Mouse (Mus musculus) hindbrain, embryonic 13.5 days (tissue): ENCODE measurements around the gene Gm20388. TPM values are rescaled to one million over a fixed set of nuclear protein-coding genes. Genes with fewer than 3 reads are reported as not detected.

ENCODE experiments used
- ATAC-seq: fragments of 200-750 bp; cut with Nextera tagmentation; 2 replicates; pipeline ENCODE4 v1.8.0; 2017; ENCODE audit warnings: moderate TSS enrichment; ENCODE audit not compliant: low FRiP score
- H3K27ac ChIP-seq: fragments of 300-500 bp; sonication (generic); 2 replicates; pipeline ENCODE4 v1.5.1; 2015; ENCODE audit warnings: inconsistent platforms, mild to moderate bottlenecking, moderate library complexity
- H3K27me3 ChIP-seq: fragments of 300-500 bp; sonication (generic); 2 replicates; pipeline ENCODE4 v1.6.1; 2015; ENCODE audit warnings: mild to moderate bottlenecking, inconsistent platforms
- H3K36me3 ChIP-seq: fragments of 300-500 bp; sonication (generic); 2 replicates; pipeline ENCODE4 v1.6.1; 2015; ENCODE audit warnings: mild to moderate bottlenecking, inconsistent platforms
- H3K4me1 ChIP-seq: fragments of 300-500 bp; sonication (generic); replicated peaks from 2 replicates; pipeline ENCODE4 v1.6.1; 2015; ENCODE audit warnings: inconsistent platforms
- H3K4me2 ChIP-seq: fragments of 300-500 bp; sonication (generic); 2 replicates; pipeline ENCODE4 v1.6.1; 2015; ENCODE audit warnings: inconsistent platforms, mild to moderate bottlenecking, moderate library complexity
- H3K4me3 ChIP-seq: fragments of 300-500 bp; sonication (generic); 2 replicates; pipeline ENCODE4 v1.5.1; 2015; ENCODE audit warnings: mild to moderate bottlenecking, inconsistent platforms
- H3K9ac ChIP-seq: fragments of 300-500 bp; sonication (generic); 2 replicates; pipeline ENCODE4 v1.6.1; 2015; ENCODE audit warnings: mild to moderate bottlenecking, inconsistent platforms
- H3K9me3 ChIP-seq: fragments of 300-500 bp; sonication (generic); 2 replicates; pipeline ENCODE4 v1.6.1; 2016; ENCODE audit warnings: inconsistent platforms
- WGBS: fragments of 180-500 bp; shearing (Covaris S2); methylation state at CpG from one replicate; pipeline ENCODE4 v1.1.7; 2015; 5-methylcytosine and 5-hydroxymethylcytosine counted together
- polyA plus RNA-seq: library from polyadenylated mRNA; unstranded; fragments of >200 nt; fragmentation: Nextera tagmentation; extraction: Ambion mirVana; gene quantifications from 2 replicates; pipeline ENCODE4 v1.2.1, GENCODE M21; 2015

Gene Gm20388
- polyA plus RNA-seq, 1 experiment from 2014 or later, result 1.9 TPM

DNA sequence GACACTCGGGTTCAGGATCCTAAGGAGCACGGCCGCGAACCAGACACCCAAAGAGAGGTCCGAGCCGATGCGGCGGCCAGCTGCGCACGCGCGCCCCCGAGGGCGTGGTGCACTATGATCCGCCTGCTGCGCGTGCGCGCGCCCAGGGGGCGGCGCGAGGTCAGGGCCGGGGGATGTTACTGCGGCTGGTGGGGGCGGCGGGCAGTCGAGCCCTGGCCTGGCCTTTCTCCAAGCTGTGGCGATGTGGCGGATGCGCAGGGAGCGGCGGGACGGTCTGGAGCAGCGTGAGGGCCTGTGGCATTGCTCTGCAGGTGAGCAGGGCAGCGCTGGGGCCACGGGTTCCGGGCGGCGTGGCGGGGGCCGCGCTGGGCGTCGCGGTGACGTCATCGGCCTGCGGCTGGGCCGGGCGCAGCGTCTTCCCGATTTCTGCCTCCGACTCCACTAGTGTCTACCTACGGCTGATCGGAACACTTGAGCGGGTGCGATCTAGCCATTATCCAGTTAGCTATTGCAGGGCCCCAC lies 3567.2 kb downstream of the Gm20388 start, which contains the start of gene Afg3l1:
TSS of gene Afg3l1 (plus strand) at position 167 of the 522 bp plus-strand sequence.
- Histone ChIP-seq H3K4me2 (peak within 1 kb of the TSS; percentile 83), H3K9me3 (no peaks in the 10 kb centered on the region), H3K4me3 (peak within 1 kb of the TSS; percentile 75), H3K36me3 (peaks cover 24% of the 10 kb centered on the region), H3K27me3 (no peaks in the 10 kb centered on the region), H3K9ac (peak within 1 kb of the TSS; percentile 88), H3K4me1 (peaks cover 20% of the 10 kb centered on the region), H3K27ac (peak within 1 kb of the TSS; percentile 98)
- peak; percentile 91 for ATAC-seq
- WGBS, result under 1% methylated on average over 50 of the region's 58 CpGs

DNA sequence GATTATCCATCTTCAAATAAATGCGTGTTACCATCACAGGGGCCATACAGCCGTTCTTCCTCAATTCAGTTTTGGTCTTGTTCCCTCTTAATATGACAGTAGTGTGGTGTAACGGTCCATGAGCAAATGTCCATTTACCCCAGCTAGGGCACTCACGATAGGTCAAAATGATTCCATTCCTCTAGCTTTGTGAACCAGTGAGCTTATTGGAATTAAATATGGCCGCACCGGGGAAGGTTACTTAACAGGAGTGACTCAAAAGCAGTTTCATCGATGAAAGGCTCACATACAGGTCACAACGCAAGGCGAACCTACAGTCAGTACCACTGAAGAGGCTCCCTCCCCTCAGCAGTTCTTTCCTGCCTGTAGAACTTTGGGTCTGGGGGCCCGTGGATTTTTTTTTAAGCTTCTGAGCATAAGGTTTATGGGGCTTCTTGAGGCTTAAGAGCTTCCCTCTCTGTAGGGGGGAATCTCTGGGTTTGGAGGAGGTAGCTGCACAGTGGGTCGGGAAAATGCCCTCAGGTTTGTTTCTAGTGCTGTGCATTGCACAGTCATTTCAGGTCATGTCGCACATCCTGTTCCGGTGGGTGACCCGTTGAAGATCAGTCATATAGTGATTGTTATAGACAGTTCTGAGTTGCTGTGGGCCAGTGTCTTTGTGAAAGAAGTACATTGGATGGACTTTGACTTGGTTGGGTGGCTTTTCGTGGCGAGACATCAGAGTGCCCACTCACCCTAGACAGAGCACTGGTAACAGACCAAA lies 3568.0 kb downstream of the Gm20388 start:
- 39% methylated on average over 16 of the region's 16 CpGs for WGBS
- Histone ChIP-seq H3K36me3 (peaks cover 30% of the 10 kb centered on the region), H3K9me3 (no peaks in the 10 kb centered on the region), H3K4me1 (peaks cover 20% of the 10 kb centered on the region), H3K4me2 (peak overlapping the region; percentile 83), H3K27ac (peak overlapping the region; percentile 98), H3K4me3 (peak overlapping the region; percentile 75), H3K9ac (peak overlapping the region; percentile 88), H3K27me3 (no peaks in the 10 kb centered on the region)
- no peak for ATAC-seq

DNA sequence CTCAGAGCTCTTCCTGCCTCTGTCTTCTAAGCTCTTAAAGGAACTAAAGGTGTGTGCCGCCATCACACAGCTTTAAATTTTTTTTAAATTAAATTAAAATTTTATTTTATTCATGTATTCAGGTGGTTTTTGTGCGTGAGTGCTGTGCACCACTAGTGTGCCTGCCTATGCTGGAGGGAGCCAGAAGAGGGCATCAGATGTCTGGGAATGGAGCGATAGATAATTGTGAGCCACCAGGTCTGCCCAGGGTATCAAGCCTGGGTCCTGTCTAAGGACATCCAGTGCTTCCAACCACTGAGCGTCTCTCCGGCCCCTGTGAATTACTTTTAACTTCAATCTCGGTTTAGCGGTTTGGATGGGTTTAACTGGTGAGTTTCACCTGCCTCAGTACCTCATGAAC lies 3572.0 kb downstream of the Gm20388 start:
- Histone ChIP-seq H3K4me1 (peaks cover 12% of the 10 kb centered on the region), H3K4me2 (no peak overlapping the region), H3K27ac (no peak overlapping the region), H3K9ac (no peak overlapping the region), H3K9me3 (no peaks in the 10 kb centered on the region), H3K27me3 (no peaks in the 10 kb centered on the region), H3K36me3 (peaks cover 67% of the 10 kb centered on the region), H3K4me3 (no peak overlapping the region)
- WGBS, result 90% methylated on average over 7 of the region's 7 CpGs
- no peak for ATAC-seq

DNA sequence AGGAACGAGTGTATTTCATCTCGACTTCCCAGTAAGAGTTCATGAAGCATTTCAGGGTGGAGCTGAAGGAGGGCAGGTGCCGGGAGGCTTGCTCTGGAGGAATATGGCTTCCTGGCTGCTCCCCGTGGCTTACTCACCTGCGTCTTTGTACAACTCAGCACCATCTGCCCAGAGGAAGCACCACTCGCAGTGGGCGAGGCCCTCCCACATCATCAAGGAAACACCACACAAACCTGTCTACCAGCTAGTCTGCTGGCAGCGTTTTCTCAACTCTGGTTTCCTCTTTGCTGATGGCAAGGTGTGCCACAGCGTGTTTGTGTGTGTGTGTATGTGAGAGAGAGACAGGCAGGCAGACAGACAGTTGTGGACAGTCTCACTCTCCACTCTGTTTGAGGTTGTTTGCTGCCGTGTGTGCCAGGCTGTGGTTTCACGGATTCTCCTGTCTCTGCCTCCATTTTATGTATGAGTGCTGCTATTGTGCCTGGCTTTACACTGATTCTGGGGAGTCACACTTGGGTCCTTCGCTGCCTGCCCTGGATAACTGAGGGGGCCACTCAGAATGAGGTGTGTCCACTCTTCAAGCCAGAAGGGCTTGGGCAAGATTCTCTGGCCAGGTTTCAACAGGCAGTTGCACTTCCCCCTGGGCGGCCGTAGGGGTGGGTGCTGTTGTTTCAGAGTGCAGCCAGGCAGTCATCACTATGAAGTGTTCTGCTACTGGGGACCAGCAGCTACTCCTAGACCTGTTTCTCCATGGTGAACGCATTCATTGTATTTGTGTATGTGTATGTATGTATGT lies 3580.8 kb downstream of the Gm20388 start:
- Histone ChIP-seq H3K9ac (no peak overlapping the region), H3K36me3 (peaks cover 96% of the 10 kb centered on the region), H3K27ac (no peak overlapping the region), H3K9me3 (no peaks in the 10 kb centered on the region), H3K4me1 (no peaks in the 10 kb centered on the region), H3K4me3 (no peak overlapping the region), H3K27me3 (no peaks in the 10 kb centered on the region), H3K4me2 (no peak overlapping the region)
- 95% methylated on average over 15 of the region's 15 CpGs for WGBS
- ATAC-seq, result no peak

DNA sequence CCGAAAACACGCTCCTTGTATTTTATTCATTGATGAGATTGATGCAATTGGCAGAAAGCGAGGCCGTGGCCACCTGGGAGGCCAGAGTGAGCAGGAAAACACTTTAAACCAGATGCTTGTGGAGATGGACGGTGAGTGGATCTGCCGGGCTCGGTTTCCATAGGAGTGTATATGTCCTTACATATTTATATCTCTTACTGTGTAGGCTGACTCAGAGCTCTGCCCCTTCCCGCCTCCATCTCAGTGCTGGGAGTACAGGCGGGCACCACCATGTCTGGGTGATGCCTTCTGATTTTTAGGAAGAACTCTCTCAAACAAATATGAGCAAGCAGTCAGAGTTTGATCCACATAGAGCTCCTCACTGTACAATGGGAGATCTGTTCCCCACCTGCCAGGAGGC lies 3582.3 kb downstream of the Gm20388 start:
- Histone ChIP-seq H3K4me3 (no peak overlapping the region), H3K4me1 (no peaks in the 10 kb centered on the region), H3K4me2 (no peak overlapping the region), H3K27me3 (no peaks in the 10 kb centered on the region), H3K9ac (no peak overlapping the region), H3K36me3 (peaks cover 96% of the 10 kb centered on the region), H3K9me3 (no peaks in the 10 kb centered on the region), H3K27ac (no peak overlapping the region)
- 98% methylated on average over 9 of the region's 9 CpGs for whole genome bisulfite sequencing
- no peak for ATAC-seq

DNA sequence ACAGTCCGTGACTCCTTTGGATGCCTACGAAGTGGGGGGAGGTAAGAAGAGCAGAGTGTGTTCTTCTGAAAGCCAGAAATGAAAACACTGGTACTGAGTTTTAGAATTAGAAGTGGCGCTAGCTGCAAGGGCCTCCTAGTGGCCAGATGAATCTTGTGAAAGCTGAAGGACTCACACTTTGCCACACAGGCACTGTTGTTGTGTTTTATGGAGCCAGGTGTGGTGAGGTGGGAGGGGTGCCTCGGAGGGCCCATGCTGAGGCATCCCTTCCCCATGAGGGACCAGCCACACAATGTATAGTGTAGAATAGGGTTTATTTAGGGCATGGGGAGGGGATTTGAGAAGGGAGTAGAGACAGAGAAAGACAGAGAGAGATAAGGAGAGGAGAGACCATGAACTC lies 3587.1 kb downstream of the Gm20388 start:
- H3K27me3 ChIP-seq, result no peaks in the 10 kb centered on the region
- no peak overlapping the region for H3K4me3 ChIP-seq
- 86% methylated on average over 4 of the region's 4 CpGs for WGBS

DNA sequence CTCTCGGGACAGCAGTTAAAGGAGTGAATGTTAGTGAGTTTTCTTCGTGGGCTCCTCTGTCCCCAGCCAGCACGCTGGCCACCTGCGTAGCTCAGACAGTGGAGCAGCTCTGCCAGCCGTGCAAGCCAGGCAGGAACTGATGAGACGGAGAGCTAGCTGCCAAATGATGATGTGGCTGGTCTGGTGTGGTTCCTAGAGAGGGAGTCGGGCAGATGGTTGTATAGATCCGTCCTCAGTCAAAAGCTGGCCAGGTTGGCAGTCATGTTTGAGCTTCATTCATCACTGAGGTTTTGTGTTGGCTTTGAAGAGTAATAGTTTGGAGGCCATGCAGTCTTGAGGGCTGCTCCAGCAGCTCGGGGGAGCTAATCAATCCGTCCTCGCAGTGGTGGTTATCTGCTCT lies 3588.3 kb downstream of the Gm20388 start:
- 92% methylated on average over 11 of the region's 11 CpGs for WGBS
- ATAC-seq, result no peak
- no peaks in the 10 kb centered on the region for H3K9me3 ChIP-seq
- no peak overlapping the region for H3K27ac ChIP-seq
- peaks cover 98% of the 10 kb centered on the region for H3K36me3 ChIP-seq
- H3K9ac ChIP-seq, result no peak overlapping the region
- H3K4me3 ChIP-seq, result no peak overlapping the region
- no peak overlapping the region for H3K4me2 ChIP-seq
- no peaks in the 10 kb centered on the region for H3K27me3 ChIP-seq
- H3K4me1 ChIP-seq, result no peaks in the 10 kb centered on the region

More for the DNA sequence above, 3587.1 kb downstream of the Gm20388 start:
- no peak overlapping the region for H3K9ac ChIP-seq
- H3K4me1 ChIP-seq, result no peaks in the 10 kb centered on the region
- ATAC-seq, result no peak
- peaks cover 98% of the 10 kb centered on the region for H3K36me3 ChIP-seq
- H3K27ac ChIP-seq, result no peak overlapping the region
- H3K4me2 ChIP-seq, result no peak overlapping the region
- no peaks in the 10 kb centered on the region for H3K9me3 ChIP-seq

DNA sequence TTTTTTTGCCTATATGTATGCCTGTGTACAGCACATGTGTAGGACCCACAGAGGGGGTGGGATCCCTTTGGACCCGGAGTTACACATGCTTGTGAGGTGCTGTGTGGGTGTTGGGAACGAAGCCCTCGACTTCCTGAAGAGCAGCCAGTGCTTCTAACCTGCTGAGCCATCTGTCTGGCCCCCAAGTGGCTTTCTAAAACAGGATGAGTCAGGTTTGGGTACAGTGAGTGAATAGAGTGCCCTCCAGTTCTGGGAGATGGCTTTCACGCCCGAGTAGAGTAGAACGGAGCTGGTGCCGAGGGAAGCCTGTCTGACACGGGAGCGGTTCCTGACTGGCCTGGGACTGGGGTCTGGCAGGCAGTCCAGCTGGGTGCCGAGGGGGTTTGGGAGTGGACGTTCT lies 3588.9 kb downstream of the Gm20388 start:
- ATAC-seq, result no peak
- Histone ChIP-seq H3K4me1 (no peaks in the 10 kb centered on the region), H3K4me3 (no peak overlapping the region), H3K9me3 (no peaks in the 10 kb centered on the region), H3K27ac (no peak overlapping the region), H3K4me2 (no peak overlapping the region), H3K27me3 (no peaks in the 10 kb centered on the region), H3K36me3 (peaks cover 98% of the 10 kb centered on the region), H3K9ac (no peak overlapping the region)
- 96% methylated on average over 11 of the region's 11 CpGs for WGBS

DNA sequence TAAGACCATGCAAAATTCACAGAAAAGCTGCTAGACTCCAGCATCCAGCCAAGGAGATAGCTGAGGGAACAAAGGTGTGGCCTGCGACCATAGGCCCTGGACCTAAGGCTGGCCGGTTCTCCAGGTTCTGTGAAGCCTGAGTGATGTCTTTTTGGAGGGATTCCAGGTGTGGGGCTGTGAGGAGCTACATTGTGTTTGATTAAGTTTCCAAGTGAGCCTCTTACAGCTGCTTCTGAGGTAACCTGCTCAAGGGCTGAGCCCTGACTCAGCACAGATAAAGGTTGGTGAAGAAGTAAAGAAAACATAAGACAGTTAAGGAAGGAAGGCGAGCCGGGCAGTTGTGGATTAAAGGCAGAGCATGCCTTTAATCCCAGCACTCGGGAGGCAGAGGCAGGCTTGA lies 3591.6 kb downstream of the Gm20388 start:
- Histone ChIP-seq H3K36me3 (peaks cover 98% of the 10 kb centered on the region), H3K4me1 (no peaks in the 10 kb centered on the region), H3K4me3 (no peak overlapping the region), H3K9me3 (no peaks in the 10 kb centered on the region), H3K27ac (no peak overlapping the region), H3K9ac (no peak overlapping the region), H3K4me2 (no peak overlapping the region), H3K27me3 (no peaks in the 10 kb centered on the region)
- WGBS, result 94% methylated on average over 5 of the region's 5 CpGs
- ATAC-seq, result no peak

DNA sequence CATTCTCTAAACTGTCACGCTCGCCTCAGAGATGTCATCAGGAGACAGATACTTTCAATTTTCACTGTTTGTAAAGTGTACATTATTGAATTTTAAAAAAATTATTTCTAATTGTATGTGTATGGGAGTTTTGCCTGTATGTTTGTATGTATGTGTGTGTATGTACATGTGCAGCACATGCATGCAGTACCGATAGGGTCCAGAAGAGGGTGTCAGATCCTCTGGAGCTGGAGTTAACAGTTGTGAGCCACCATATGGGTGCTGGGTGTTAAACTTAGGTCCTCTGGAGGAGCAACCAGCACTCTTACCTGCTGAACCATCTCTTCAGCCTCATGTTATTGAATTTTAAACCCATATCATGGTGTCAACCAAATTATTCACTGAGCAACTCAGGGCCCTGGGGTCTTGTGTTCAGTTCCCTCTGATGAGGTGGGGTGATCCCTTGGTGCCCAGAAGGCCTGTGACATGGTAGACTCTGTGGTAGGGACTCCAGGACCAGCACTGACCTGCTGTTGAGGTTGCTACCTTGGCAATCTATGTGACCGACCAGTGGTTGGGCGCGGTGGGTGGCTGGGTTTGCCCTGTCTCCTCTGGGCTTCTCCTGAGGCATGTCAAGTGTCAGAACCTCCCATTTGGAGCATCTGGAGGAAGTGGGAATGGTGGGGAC lies 3593.3 kb downstream of the Gm20388 start:
- Histone ChIP-seq H3K4me2 (no peak overlapping the region), H3K27ac (no peak overlapping the region), H3K4me3 (no peak overlapping the region), H3K36me3 (peaks cover 100% of the 10 kb centered on the region), H3K9ac (no peak overlapping the region), H3K27me3 (no peaks in the 10 kb centered on the region), H3K4me1 (no peaks in the 10 kb centered on the region), H3K9me3 (no peaks in the 10 kb centered on the region)
- ATAC-seq, result no peak
- WGBS, result 99% methylated on average over 6 of the region's 6 CpGs

DNA sequence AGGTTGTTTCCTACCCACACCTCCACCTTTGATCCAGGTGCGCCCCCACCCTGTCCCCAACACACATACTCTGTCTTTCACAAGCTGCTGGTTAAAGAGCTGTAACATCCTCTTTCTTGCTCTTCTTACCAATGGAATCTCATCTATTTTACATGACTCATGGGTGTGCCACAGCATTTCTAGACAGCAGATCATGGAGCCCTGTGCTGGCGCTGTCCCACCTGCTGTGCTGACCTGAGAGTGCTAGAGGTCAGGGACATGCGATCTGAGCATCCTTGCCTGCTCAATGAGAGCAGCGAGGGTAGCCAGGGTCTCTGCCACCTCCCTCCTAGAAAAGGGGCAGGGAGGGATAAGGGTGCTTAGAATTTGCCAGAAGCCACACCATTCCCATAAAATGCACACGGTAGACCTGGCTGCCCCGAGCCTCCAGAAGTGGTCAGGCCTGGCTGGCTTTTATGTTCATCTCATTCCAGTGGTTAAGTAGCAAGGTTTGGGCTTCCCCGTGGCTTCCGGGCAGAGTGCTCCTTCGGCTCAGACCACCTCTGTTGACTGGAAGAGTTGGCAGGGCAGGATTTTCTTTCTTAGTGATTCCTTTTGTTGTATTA lies 3594.1 kb downstream of the Gm20388 start:
- ATAC-seq, result no peak; the same call in 1 of the 2 replicates
- Histone ChIP-seq H3K4me3 (no peak overlapping the region), H3K36me3 (peaks cover 100% of the 10 kb centered on the region), H3K9ac (no peak overlapping the region), H3K4me1 (no peaks in the 10 kb centered on the region), H3K27ac (no peak overlapping the region), H3K9me3 (no peaks in the 10 kb centered on the region), H3K27me3 (no peaks in the 10 kb centered on the region), H3K4me2 (no peak overlapping the region)
- 84% methylated on average over 9 of the region's 9 CpGs for WGBS

DNA sequence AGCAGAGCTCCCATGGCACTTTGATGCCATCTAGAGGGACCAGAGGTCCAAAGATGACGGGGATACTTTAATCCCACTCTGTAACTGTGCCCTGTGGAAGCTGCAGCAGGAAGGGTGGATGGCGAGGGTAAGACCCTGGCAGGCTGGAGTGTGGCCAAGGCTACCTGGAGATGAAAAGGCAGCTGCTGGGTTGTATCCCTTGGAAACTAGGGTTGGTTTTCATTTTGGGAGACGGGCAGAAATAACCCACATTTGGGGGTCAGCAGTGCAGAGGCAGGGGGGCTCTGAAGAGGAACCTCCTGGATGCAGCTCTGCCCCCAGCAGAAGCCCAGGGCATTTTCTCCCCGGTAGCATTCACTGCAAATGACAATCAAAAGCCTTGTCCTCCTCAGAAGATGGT lies 3594.6 kb downstream of the Gm20388 start:
- no peak overlapping the region for H3K9ac ChIP-seq
- H3K27me3 ChIP-seq, result no peaks in the 10 kb centered on the region
- H3K9me3 ChIP-seq, result no peaks in the 10 kb centered on the region
- H3K36me3 ChIP-seq, result peaks cover 100% of the 10 kb centered on the region
- no peak for ATAC-seq
- no peaks in the 10 kb centered on the region for H3K4me1 ChIP-seq
- H3K4me3 ChIP-seq, result no peak overlapping the region
- no peak overlapping the region for H3K27ac ChIP-seq
- WGBS, result 72% methylated on average over 4 of the region's 4 CpGs
- H3K4me2 ChIP-seq, result no peak overlapping the region
